Mouse (Mus musculus): ENCODE results near the gene Dstyk. TPM values are rescaled to one million over a fixed set of nuclear protein-coding genes. Genes with fewer than 3 reads are reported as not detected.
A peak's percentile ranks its signal among the peaks of the same experiment; 100 is the strongest.

The Dstyk gene
- polyA plus RNA-seq, 1 experiment from 2014 or later = 16.6 TPM

DNA sequence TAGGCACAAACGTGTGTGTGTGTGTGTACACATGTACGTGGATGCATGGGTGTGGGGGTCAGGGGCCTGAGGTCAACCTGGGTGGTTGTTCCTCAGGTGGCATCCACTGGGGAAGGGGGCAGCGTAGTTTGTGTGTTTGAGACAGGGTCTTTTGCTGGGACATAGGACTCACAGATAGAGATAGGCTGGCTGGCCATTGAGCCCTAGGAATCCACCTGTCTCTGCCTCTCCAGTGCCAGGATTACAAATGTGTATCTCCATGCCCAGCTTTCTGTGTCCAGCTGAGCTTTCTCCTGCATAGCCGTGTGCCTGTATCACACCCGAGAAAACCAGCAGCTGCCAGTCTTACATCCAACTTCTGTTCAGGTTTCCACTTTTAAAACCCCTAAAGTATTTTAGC, 92.4 kb downstream of the Dstyk start:
- no peaks in the 10 kb centered on the region; the same call in 1 of the 2 replicates for H3K27me3 ChIP-seq (ENCODE audit: control insufficient read depth, insufficient read depth, low read depth, low read length)
- H3K9me3 ChIP-seq (ENCODE audit: control insufficient read depth, low read length) = no peaks in the 10 kb centered on the region
- no peak overlapping the region for H3K4me2 ChIP-seq (ENCODE audit: low read depth, low read length)
- no peak overlapping the region for H3K27ac ChIP-seq (ENCODE audit: low read length)
- WGBS = 76% methylated on average over 5 of the region's 5 CpGs
- H3K9ac ChIP-seq (ENCODE audit: low read length) = no peak overlapping the region
- peaks cover 16% of the 10 kb centered on the region for H3K36me3 ChIP-seq (ENCODE audit: control insufficient read depth, insufficient read depth, low read length)
- H3K4me1 ChIP-seq (replicated peaks; ENCODE audit: control insufficient read depth, insufficient read depth, low read length) = peaks cover 8% of the 10 kb centered on the region; the same call in 1 of the 2 replicates
- H3K4me3 ChIP-seq (ENCODE audit: low read length) = no peak overlapping the region
- ATAC-seq (ENCODE audit: low read depth) = no peak

- no peak overlapping the region for H3K9ac ChIP-seq (ENCODE audit: low read length)
- peaks cover 8% of the 10 kb centered on the region for H3K36me3 ChIP-seq (ENCODE audit: control insufficient read depth, insufficient read depth, low read length)
- WGBS = 16% methylated on average over 8 of the region's 8 CpGs
- H3K9me3 ChIP-seq (ENCODE audit: control insufficient read depth, low read length) = no peaks in the 10 kb centered on the region
- H3K4me2 ChIP-seq (ENCODE audit: low read depth, low read length) = no peak overlapping the region
- no peaks in the 10 kb centered on the region; the same call in 1 of the 2 replicates for H3K27me3 ChIP-seq (ENCODE audit: control insufficient read depth, insufficient read depth, low read depth, low read length)
- no peak overlapping the region for H3K4me3 ChIP-seq (ENCODE audit: low read length)
- H3K4me1 ChIP-seq (replicated peaks; ENCODE audit: control insufficient read depth, insufficient read depth, low read length) = peaks cover 8% of the 10 kb centered on the region; the same call in 1 of the 2 replicates
- H3K27ac ChIP-seq (ENCODE audit: low read length) = no peak overlapping the region
- peak; percentile 42 for ATAC-seq (ENCODE audit: low read depth)
These were observed 94.2 kb downstream of the Dstyk start for GRCm38 (mm10) chr1:132511521-132511920.

DNA sequence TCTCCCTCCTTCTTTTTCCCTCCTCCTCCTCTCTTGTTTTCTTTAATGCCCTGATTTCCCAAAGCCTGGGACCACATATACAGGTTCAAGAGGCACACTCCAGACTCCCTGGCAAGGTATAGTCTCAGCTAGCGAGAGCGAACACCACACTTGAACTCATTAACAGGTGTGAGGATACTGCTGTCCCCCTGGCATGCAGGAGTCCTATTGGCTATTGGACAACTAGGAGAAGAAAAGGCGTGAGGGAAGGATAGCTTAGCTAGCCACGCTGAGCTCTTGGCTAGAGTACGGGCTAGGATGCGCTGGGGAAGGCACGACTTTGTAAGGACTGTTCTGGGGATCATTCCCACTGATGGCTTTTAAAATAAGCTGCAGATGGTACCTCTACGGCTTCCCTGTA, 94.8 kb downstream of the Dstyk start:
- H3K4me3 ChIP-seq (ENCODE audit: low read length) = no peak overlapping the region
- peaks cover 8% of the 10 kb centered on the region; the same call in 1 of the 2 replicates for H3K4me1 ChIP-seq (replicated peaks; ENCODE audit: control insufficient read depth, insufficient read depth, low read length)
- peaks cover 5% of the 10 kb centered on the region for H3K36me3 ChIP-seq (ENCODE audit: control insufficient read depth, insufficient read depth, low read length)
- H3K27me3 ChIP-seq (ENCODE audit: control insufficient read depth, insufficient read depth, low read depth, low read length) = no peaks in the 10 kb centered on the region; the same call in 1 of the 2 replicates
- H3K9ac ChIP-seq (ENCODE audit: low read length) = no peak overlapping the region
- no peak overlapping the region for H3K27ac ChIP-seq (ENCODE audit: low read length)
- no peaks in the 10 kb centered on the region for H3K9me3 ChIP-seq (ENCODE audit: control insufficient read depth, low read length)
- no peak for ATAC-seq (ENCODE audit: low read depth)
- no peak overlapping the region for H3K4me2 ChIP-seq (ENCODE audit: low read depth, low read length)
- 67% methylated on average over 8 of the region's 8 CpGs for WGBS

DNA sequence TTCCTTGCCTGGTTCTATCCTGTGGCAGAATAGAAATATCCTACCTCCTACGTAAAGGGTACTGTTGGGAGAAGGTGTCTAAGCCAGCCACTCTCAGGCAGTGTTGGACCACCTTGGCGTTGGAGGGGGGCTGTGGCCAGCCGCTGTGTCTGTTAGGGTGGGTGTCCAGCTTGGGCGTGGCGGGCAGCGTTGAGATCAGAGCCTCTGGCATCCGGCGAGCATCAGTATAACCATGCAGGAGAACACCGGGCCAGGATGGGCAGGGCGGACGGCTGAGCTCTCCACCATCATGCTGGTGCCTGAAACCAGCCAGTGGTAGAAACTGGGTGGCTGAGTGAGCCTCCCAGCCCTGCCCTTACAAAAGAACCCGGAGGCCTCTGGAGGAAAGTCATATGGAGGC, 98.0 kb downstream of the Dstyk start:
- Histone ChIP-seq H3K4me3 (ENCODE audit: low read length) (no peak overlapping the region), H3K36me3 (ENCODE audit: control insufficient read depth, insufficient read depth, low read length) (no peaks in the 10 kb centered on the region), H3K9ac (ENCODE audit: low read length) (no peak overlapping the region), H3K9me3 (ENCODE audit: control insufficient read depth, low read length) (no peaks in the 10 kb centered on the region), H3K4me2 (ENCODE audit: low read depth, low read length) (no peak overlapping the region), H3K27ac (ENCODE audit: low read length) (no peak overlapping the region), H3K4me1 (replicated peaks; ENCODE audit: control insufficient read depth, insufficient read depth, low read length) (peaks cover 8% of the 10 kb centered on the region; the same call in 1 of the 2 replicates), H3K27me3 (ENCODE audit: control insufficient read depth, insufficient read depth, low read depth, low read length) (no peaks in the 10 kb centered on the region; the same call in 1 of the 2 replicates)
- no peak for ATAC-seq (ENCODE audit: low read depth)
- 86% methylated on average over 12 of the region's 12 CpGs for WGBS

Other genes with a start within 250 kb of the Dstyk start
- gene Lemd1, start 226.1 kb upstream of the Dstyk start, polyA plus RNA-seq (2015; fragmentation: Nextera tagmentation; extraction: Ambion mirVana) = 1.2 and 1.8 TPM in 2 replicates
- gene AC124108.1, start 226.1 kb upstream of the Dstyk start, polyA plus RNA-seq (2015; fragmentation: Nextera tagmentation; extraction: Ambion mirVana) = 0.50 and 0.63 TPM in 2 replicates
- 0.63 TPM in 1 of 2 replicates, not detected in the other for gene Gm10188, start 187.8 kb upstream of the Dstyk start, polyA plus RNA-seq (2015; fragmentation: Nextera tagmentation; extraction: Ambion mirVana)
- 0.50 and 0.87 TPM in 2 replicates for gene Klhdc8a, start 118.9 kb upstream of the Dstyk start, polyA plus RNA-seq (2015; fragmentation: Nextera tagmentation; extraction: Ambion mirVana)
- gene Nuak2, start 101.4 kb upstream of the Dstyk start, polyA plus RNA-seq (2015; fragmentation: Nextera tagmentation; extraction: Ambion mirVana) = 23.4 TPM in 2 replicates
- 11.0 and 16.3 TPM in 2 replicates for gene Tmcc2, start 26.3 kb upstream of the Dstyk start, polyA plus RNA-seq (2015; fragmentation: Nextera tagmentation; extraction: Ambion mirVana)
- 45.6 and 46.8 TPM in 2 replicates for gene Rbbp5, start 59.8 kb downstream of the Dstyk start, polyA plus RNA-seq (2015; fragmentation: Nextera tagmentation; extraction: Ambion mirVana)
- 2.1 and 2.2 TPM in 2 replicates for gene Tmem81, start 88.7 kb downstream of the Dstyk start, polyA plus RNA-seq (2015; fragmentation: Nextera tagmentation; extraction: Ambion mirVana)
- gene Cntn2, start 125.7 kb downstream of the Dstyk start, polyA plus RNA-seq (2015; fragmentation: Nextera tagmentation; extraction: Ambion mirVana) = 0.09 TPM in 2 replicates